Mouse (Mus musculus) midbrain, postnatal 0 days (tissue): ENCODE results near the gene Ctrc. TPM values are rescaled to one million over a fixed set of nuclear protein-coding genes. Genes with fewer than 3 reads are reported as not detected.

Experiments
- ATAC-seq: fragments of 200-750 bp; cut with Nextera tagmentation; 2 replicates; pipeline ENCODE4 v1.8.0; 2017; ENCODE audit warnings: moderate number of reproducible peaks, mild to moderate bottlenecking, moderate TSS enrichment, moderate library complexity; ENCODE audit not compliant: low FRiP score
- DNase-seq: peaks from one replicate; pipeline ENCODE4 v3.0.0-alpha.2; 2015; ENCODE audit warnings: low spot score
- H3K27ac ChIP-seq: fragments of 300-500 bp; sonication (generic); 2 replicates; pipeline ENCODE4 v1.5.1; 2014; ENCODE audit warnings: low read depth, mild to moderate bottlenecking, low read length, mixed read lengths
- H3K27me3 ChIP-seq: fragments of 300-500 bp; sonication (generic); 2 replicates; pipeline ENCODE4 v1.6.1; 2014; ENCODE audit warnings: low read length, control low read depth, mixed read lengths; ENCODE audit not compliant: insufficient read depth
- H3K36me3 ChIP-seq: fragments of 300-500 bp; sonication (generic); 2 replicates; pipeline ENCODE4 v1.6.1; 2014; ENCODE audit warnings: low read length, control low read depth, mixed read lengths; ENCODE audit not compliant: insufficient read depth
- H3K4me1 ChIP-seq: fragments of 300-500 bp; sonication (generic); 2 replicates; pipeline ENCODE4 v1.6.1; 2014; ENCODE audit warnings: mild to moderate bottlenecking, control low read depth, antibody characterized with exemption, low read length, mixed read lengths; ENCODE audit not compliant: insufficient read depth
- H3K4me2 ChIP-seq: fragments of 300-500 bp; sonication (generic); 2 replicates; pipeline ENCODE4 v1.6.1; 2014; ENCODE audit warnings: low read depth, mild to moderate bottlenecking, low read length, mixed read lengths; ENCODE audit not compliant: poor library complexity, severe bottlenecking
- H3K4me3 ChIP-seq: fragments of 300-500 bp; sonication (generic); 2 replicates; pipeline ENCODE4 v1.5.1; 2014; ENCODE audit warnings: low read depth, mild to moderate bottlenecking, low read length, moderate library complexity
- H3K9ac ChIP-seq: fragments of 300-500 bp; sonication (generic); replicated peaks from 2 replicates; pipeline ENCODE4 v1.6.1; 2014; ENCODE audit warnings: mild to moderate bottlenecking, low read length, moderate library complexity, mixed read lengths; ENCODE audit not compliant: poor library complexity, severe bottlenecking
- H3K9me3 ChIP-seq: fragments of 300-500 bp; sonication (generic); 2 replicates; pipeline ENCODE4 v1.6.1; 2016; ENCODE audit warnings: low read length, control low read depth
- CTCF ChIP-seq: IDR thresholded peaks from 2 replicates; pipeline ENCODE4 v1.5.1; 2016; ENCODE audit warnings: antibody characterized with exemption, mild to moderate bottlenecking
- WGBS: fragments of 180-500 bp; shearing (Covaris S2); extraction: QIAGEN DNeasy Blood & Tissue Kit; methylation state at CpG from one replicate; pipeline ENCODE4 v1.1.7; 2014; 5-methylcytosine and 5-hydroxymethylcytosine counted together
- polyA plus RNA-seq: library from polyadenylated mRNA; unstranded; fragments of >200 nt; fragmentation: Nextera tagmentation; extraction: Ambion mirVana; gene quantifications from 2 replicates; pipeline ENCODE4 v1.2.1, GENCODE M21; 2015
- total RNA-seq: library from RNA; depleted of rRNA; stranded (reverse); fragments of >200 nt; gene quantifications from 2 replicates; pipeline ENCODE4 v1.2.3, GENCODE M21; 2014

Ctrc gene
- total and polyA plus RNA-seq, 2 experiments from 2014 or later, result not detected

- peak; percentile 58 for DNase-seq
- Histone ChIP-seq H3K27ac (no peak overlapping the region), H3K4me2 (no peak overlapping the region), H3K27me3 (no peaks in the 10 kb centered on the region), H3K9me3 (no peaks in the 10 kb centered on the region), H3K9ac (no peak overlapping the region; the same call in 1 of the 2 replicates), H3K36me3 (no peaks in the 10 kb centered on the region; the same call in 1 of the 2 replicates), H3K4me1 (peaks cover 18% of the 10 kb centered on the region; the same call in 1 of the 2 replicates), H3K4me3 (no peak overlapping the region)
- no peak for TF ChIP-seq CTCF
- 55% methylated on average over 11 of the region's 11 CpGs for WGBS
- no peak for ATAC-seq
Observed at GRCm38 (mm10) chr4:141870666-141871332, 24.6 kb upstream of the Ctrc start.

- Histone ChIP-seq H3K9me3 (no peaks in the 10 kb centered on the region), H3K36me3 (no peaks in the 10 kb centered on the region; the same call in 1 of the 2 replicates), H3K27me3 (no peaks in the 10 kb centered on the region), H3K9ac (no peak overlapping the region), H3K27ac (no peak overlapping the region), H3K4me2 (no peak overlapping the region), H3K4me1 (peaks cover 18% of the 10 kb centered on the region; the same call in 1 of the 2 replicates), H3K4me3 (no peak overlapping the region)
- no peak for ATAC-seq
- no peak for DNase-seq
- TF ChIP-seq CTCF, result no peak
- WGBS, result 82% methylated on average over 5 of the region's 5 CpGs
Observed at GRCm38 (mm10) chr4:141869436-141870215, 23.5 kb upstream of the Ctrc start.

- no peak for DNase-seq
Observed at GRCm38 (mm10) chr4:141868051-141868450, 21.9 kb upstream of the Ctrc start.

GRCm38 (mm10) chr4:141867498-141867897 lies 21.3 kb upstream of the Ctrc start:
- Histone ChIP-seq H3K4me2 (no peak overlapping the region), H3K9ac (peak overlapping the region; percentile 29; the same call in 1 of the 2 replicates), H3K27me3 (no peaks in the 10 kb centered on the region), H3K27ac (no peak overlapping the region), H3K4me1 (peaks cover 13% of the 10 kb centered on the region; the same call in 1 of the 2 replicates), H3K36me3 (no peaks in the 10 kb centered on the region; the same call in 1 of the 2 replicates), H3K9me3 (no peaks in the 10 kb centered on the region), H3K4me3 (no peak overlapping the region)
- peak; percentile 25; the same call in 1 of the 2 replicates for ATAC-seq
- 24% methylated on average over 4 of the region's 4 CpGs for WGBS
- no peak for TF ChIP-seq CTCF
- DNase-seq, result peak; percentile 82

More at GRCm38 (mm10) chr4:141868051-141868450, 21.9 kb upstream of the Ctrc start:
- Histone ChIP-seq H3K27ac (no peak overlapping the region), H3K4me3 (no peak overlapping the region), H3K4me2 (no peak overlapping the region), H3K4me1 (peaks cover 18% of the 10 kb centered on the region; the same call in 1 of the 2 replicates), H3K9me3 (no peaks in the 10 kb centered on the region), H3K27me3 (no peaks in the 10 kb centered on the region), H3K9ac (no peak overlapping the region), H3K36me3 (no peaks in the 10 kb centered on the region; the same call in 1 of the 2 replicates)
- ATAC-seq, result no peak
- no peak for TF ChIP-seq CTCF
- 73% methylated on average over 10 of the region's 10 CpGs for WGBS

- 19% methylated on average over 10 of the region's 10 CpGs for WGBS
- no peak for TF ChIP-seq CTCF
- H3K9me3 ChIP-seq, result no peaks in the 10 kb centered on the region
- peak overlapping the region; percentile 29; the same call in 1 of the 2 replicates for H3K9ac ChIP-seq
- ATAC-seq (no peak), DNase-seq (peak; percentile 38)
- peaks cover 13% of the 10 kb centered on the region; the same call in 1 of the 2 replicates for H3K4me1 ChIP-seq
- H3K27ac ChIP-seq, result no peak overlapping the region
- no peaks in the 10 kb centered on the region; the same call in 1 of the 2 replicates for H3K36me3 ChIP-seq
- no peak overlapping the region for H3K4me3 ChIP-seq
- no peak overlapping the region for H3K4me2 ChIP-seq
- H3K27me3 ChIP-seq, result no peaks in the 10 kb centered on the region
Observed at GRCm38 (mm10) chr4:141866933-141867490, 20.9 kb upstream of the Ctrc start.
